Mouse (Mus musculus): ENCODE data around the gene Smyd3. TPM values are rescaled to one million over a fixed set of nuclear protein-coding genes. Genes with fewer than 3 reads are reported as not detected.

Smyd3 gene
- total RNA-seq, 2 experiments from 2014 or later = 7.5 to 8.3 TPM

DNA sequence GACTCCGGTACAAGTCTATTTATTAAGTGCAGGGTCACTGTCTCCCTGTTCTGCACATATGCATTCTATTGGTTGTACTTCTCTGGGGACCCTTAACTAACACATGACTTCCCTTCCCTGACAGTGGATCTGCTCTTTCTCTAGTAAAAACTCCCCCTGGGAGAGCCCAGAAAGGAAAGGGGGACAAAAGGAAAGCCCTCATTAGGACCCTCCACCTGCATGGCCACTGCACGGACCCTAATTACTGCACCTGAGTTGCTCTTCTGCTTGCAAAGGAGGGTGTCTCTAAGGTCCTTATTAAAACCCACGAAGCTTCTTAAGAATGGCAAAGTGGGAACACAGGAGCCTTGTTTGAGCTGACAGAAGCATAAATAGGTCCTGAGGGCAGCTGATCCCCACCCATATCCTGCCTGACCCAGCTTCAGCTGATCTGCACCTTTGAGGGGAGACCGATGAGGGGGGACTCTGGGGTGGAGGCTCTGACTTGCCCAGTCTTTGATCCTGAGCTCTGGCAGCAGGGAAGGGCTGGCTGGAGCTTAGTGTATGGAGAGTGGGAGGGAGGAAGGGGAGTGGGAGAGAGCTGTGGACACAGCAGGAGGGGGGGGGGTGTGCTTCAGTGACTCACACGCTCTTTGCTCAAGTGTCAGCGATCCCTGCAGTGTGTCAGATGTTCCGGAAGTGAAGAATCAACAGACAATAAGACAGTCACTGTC is 575.4 kb downstream of the Smyd3 start:
- DNase-seq = no peak

DNA sequence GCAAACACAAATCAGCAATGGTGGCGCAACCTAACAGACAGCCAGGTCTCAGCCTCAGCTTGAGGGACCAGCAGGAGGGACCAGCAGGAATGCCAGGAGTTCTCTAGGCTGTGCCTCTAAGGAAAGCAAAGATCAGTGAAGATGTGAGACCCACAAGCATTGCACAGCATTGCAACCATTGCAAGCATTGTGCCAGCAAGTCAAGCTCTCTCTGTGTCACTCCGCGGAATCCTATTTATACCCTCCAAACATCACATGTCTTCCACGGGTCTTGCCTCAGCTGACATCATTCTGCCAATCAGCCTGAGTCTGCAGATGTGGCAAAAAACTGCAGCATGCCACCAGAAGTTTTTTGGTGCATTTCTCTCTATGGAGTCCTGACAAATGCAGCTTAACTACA is 577.5 kb downstream of the Smyd3 start:
- DNase-seq = no peak

- DNase-seq = no peak
These were observed 580.9 kb downstream of the Smyd3 start for GRCm38 (mm10) chr1:178936976-178937375.

- DNase-seq = peak; percentile 22 to 50
These were observed 581.4 kb downstream of the Smyd3 start for GRCm38 (mm10) chr1:178936457-178936856.

DNA sequence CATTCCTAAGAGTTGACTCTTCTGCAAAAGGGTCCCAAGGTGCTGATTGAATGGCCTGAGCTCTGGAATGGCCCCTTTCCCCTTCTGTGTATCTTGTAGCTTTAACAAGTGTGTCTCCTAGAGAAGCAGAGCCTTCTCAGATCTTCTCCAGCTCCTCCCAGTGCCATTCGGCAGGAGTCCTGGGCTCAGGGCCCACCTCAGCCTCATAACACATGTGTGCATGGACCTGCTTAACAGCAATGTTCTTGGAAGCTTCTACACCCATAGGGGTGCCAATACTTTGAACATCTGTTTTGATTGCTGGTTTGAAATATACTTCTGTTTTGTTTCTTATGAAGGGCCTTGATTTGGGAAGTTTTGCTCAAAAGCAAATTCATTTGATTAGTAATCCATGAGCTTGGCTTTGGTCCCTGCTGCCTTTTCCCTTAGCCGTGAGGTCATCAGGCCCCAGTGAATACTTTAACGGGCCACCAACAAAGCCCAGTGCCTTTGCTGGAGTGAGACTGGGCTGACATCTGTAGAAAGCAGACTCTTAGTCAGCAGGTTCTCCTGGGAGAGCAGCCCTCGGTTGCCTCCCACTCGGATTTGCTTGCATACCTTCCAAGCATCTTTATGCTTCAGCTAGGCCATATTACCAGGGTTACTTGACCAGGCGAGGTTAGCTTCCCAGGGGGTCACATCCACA is 583.7 kb downstream of the Smyd3 start:
- no peak for DNase-seq

DNA sequence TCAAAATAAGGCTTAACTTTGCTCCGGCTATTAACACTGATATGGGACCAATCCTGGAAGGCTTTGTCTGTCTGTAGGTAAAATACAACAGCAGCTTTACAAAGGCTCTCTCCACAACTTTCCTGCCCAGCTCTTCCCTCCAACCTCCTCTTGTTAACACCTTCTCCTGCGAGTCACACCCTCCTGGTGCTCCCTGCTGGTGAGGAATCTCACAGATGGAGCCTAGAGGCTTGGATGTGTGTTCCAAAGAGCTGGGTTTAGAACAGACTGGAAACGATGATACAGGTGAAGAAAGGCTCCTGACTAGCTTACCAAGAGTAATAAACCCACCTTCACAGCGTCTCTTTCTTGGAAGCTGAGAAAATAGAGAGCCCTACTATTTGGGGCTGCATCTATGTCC is 588.3 kb downstream of the Smyd3 start:
- no peak for DNase-seq

- no peak for DNase-seq
These were observed 593.2 kb downstream of the Smyd3 start for GRCm38 (mm10) chr1:178924492-178925183.

GRCm38 (mm10) chr1:178917194-178917902 is 600.5 kb downstream of the Smyd3 start:
- DNase-seq = peak in 1 of 2 experiments; percentile 11

DNA sequence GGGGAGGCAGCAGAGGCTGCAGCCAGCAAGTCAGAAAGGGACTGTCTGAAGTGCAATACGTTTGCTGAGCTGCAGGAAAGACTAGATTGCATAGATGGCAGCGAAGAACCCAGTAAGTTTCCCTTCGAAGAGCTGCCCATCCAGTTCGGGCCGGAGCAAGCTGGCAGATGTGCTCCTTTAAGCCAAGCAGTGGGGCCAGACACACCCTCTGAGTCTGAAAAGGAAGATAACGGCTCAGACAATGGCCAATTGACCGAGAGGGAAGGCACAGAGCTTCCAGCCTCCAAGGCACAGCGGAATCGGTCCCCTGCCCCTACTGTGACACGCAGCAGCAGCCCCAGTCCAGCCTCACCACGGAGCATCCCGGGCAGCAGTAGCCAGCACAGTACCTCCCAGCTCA is 602.8 kb downstream of the Smyd3 start:
- no peak for DNase-seq

DNA sequence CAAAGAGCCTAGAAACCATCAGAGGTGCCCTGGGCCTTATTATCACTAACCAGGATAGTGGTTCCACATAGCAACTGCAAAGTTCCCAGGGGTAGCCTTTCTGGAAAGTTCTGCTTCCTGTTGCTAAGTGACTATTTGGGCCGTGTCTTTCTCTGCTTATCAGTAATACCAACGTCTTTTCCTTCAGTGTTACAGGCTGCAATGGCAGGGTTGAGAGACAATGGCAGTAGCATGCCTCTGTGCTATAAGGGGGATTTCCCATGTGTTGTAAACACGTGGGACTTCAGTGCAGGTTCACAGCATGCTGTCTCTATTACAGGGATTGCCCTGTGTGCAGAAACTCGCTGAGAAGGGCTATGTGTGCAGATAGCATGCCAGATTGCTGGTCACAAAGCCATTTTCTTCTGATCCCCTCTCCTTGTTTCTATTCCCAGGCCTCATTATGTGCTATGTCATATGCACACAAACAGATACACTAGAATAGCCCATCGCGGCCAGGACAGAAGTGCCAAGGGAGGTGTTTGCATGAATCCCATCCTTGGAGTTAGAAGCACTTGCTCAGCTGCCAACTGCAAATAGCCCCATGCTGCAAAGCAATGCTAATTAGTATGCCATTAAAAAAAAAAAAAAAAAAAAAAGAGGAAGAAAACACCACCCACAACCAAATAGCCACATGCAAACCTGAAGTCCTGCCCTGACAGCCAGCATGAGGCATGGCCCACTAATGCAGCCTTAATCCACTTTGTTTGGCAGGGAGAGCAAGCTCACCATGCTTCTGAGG is 604.7 kb downstream of the Smyd3 start:
- DNase-seq = no peak

DNA sequence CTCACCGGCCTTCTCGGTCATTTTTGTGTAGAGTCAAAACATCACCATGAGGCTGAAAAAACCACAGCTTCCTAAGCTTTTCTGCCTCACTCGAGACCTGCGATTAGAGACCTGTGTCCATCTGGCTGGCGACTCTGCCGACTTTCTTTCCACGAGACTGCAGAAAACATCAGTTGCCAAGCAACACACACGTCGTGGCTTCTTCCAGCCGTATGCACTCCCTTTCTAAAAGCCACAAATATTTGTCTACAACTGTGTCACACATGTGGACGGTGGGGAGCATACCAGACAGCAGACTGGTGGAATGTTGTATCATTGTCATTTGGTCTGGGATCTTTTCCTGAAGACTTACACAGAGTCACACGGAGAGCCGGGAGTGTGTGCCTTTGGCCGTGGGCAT is 606.9 kb downstream of the Smyd3 start:
- no peak for DNase-seq

Other genes starting within 250 kb of the Smyd3 start
- gene Tfb2m, start 28.2 kb upstream of the Smyd3 start, total RNA-seq (2021) = 10 to 100 TPM; 69.8 to 76.6 TPM
- 10 to 100 TPM; 43.9 to 47.2 TPM for gene Cnst, start 28.3 kb upstream of the Smyd3 start, total RNA-seq (2021)
- gene Sccpdh, start 150.2 kb upstream of the Smyd3 start, total RNA-seq (2021) = 10 to 100 TPM; 53.2 to 62.1 TPM
- gene Kif28, start 227.2 kb upstream of the Smyd3 start, total RNA-seq (2021) = under 1 TPM; 0.35 to 0.49 TPM

Data from heart, adult 18-20 months (tissue).